14 mouse cellular contexts compared by ENCODE assay signal in the genomic region with DNA sequence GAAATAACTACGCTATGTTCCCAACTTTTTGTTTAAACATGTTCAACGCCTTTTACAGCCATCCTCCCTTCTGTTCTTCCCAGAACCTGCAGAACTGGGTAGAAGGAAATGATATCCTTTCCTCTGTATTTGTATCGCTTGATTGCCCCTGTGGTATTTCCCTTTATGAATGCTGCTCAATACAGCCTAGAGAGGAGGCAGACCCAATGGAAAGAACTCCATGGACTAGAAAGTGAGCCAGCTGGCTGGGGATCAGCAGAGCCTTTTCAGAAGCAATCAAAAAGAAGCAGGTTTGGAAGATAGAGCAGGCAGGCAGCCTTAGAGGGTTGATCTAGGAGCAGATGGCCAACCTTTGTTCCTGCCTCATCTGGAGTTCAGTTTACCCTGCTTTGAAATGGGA.
DNase-seq lines count a peak whose midpoint lies in the region; ATAC-seq and TF ChIP-seq lines count a peak whose summit lies in the region.
"Had no signal": no experiment of that assay in that cellular context is flagged by ENCODE, and none has a peak within 500 bp of the region (broad histone marks: within the 10 kb centered on the region; RNA-seq: fewer than 3 reads in every experiment).

No protein-coding gene starts in this region.

- no peak for TF ChIP-seq CTCF in forebrain, postnatal 0 days (IDR thresholded peaks at IDR 0.05; ENCODE audit: low read depth)

- no peak overlapping the region for H3K4me3 ChIP-seq in embryonic facial prominence, embryonic 11.5 days (ENCODE audit: low read depth, low read length)
- no peak overlapping the region for H3K4me3 ChIP-seq in embryonic facial prominence, embryonic 10.5 days
- H3K4me3 ChIP-seq in limb, embryonic 14.5 days (replicated peaks; ENCODE audit: low read length) = no peak overlapping the region
- no peak overlapping the region for H3K4me3 ChIP-seq in limb, embryonic 10.5 days
- H3K4me3 ChIP-seq in forebrain, postnatal 0 days (ENCODE audit: low read depth, low read length) = no peak overlapping the region
- H3K4me3 ChIP-seq: limb, embryonic 12.5 days had no signal

- TF ChIP-seq POLR2A in limb, embryonic 14.5 days (IDR thresholded peaks at IDR 0.05; ENCODE audit: borderline replicate concordance, extremely low read depth, insufficient read depth, insufficient read length) = no peak

- peak; percentile 10 for DNase-seq in embryonic facial prominence, embryonic 11.5 days (ENCODE audit: low spot score)
- no peak for DNase-seq in embryonic facial prominence, embryonic 10.5 days (ENCODE audit: low spot score)
- peak; percentile 21 for DNase-seq in limb, embryonic 14.5 days (ENCODE audit: low spot score)
- DNase-seq in limb, embryonic 10.5 days (ENCODE audit: low spot score) = no peak
- peak; percentile 4 for DNase-seq in brain, adult 2 months (ENCODE audit: low read depth, low spot score)
- peak; percentile 17 for DNase-seq in forebrain, postnatal 0 days
- DNase-seq in heart, postnatal 4 days = no peak
- DNase-seq: adrenal gland, postnatal 25 days; kidney, postnatal 14 days; lung, postnatal 4 days; thymus, postnatal 36 days had no signal

- no peaks in the 10 kb centered on the region for H3K27me3 ChIP-seq in embryonic facial prominence, embryonic 11.5 days (ENCODE audit: control insufficient read depth, insufficient read depth, low read length)
- H3K27me3 ChIP-seq in embryonic facial prominence, embryonic 10.5 days (replicated peaks; ENCODE audit: low read depth, poor library complexity, severe bottlenecking) = no peaks in the 10 kb centered on the region
- H3K27me3 ChIP-seq in limb, embryonic 14.5 days (ENCODE audit: control insufficient read depth, insufficient read depth, low read length) = no peaks in the 10 kb centered on the region
- no peaks in the 10 kb centered on the region for H3K27me3 ChIP-seq in limb, embryonic 10.5 days (ENCODE audit: low read depth, poor library complexity, severe bottlenecking)
- no peaks in the 10 kb centered on the region for H3K27me3 ChIP-seq in forebrain, postnatal 0 days (ENCODE audit: insufficient read depth, low read length)
- H3K27me3 ChIP-seq: limb, embryonic 12.5 days had no signal

- no peaks in the 10 kb centered on the region for H3K4me1 ChIP-seq in embryonic facial prominence, embryonic 11.5 days (ENCODE audit: control insufficient read depth, insufficient read depth, low read length)
- no peaks in the 10 kb centered on the region for H3K4me1 ChIP-seq in embryonic facial prominence, embryonic 10.5 days
- no peaks in the 10 kb centered on the region for H3K4me1 ChIP-seq in limb, embryonic 14.5 days (ENCODE audit: control insufficient read depth, insufficient read depth, low read length)
- H3K4me1 ChIP-seq in limb, embryonic 10.5 days = no peaks in the 10 kb centered on the region
- no peaks in the 10 kb centered on the region for H3K4me1 ChIP-seq in forebrain, postnatal 0 days (ENCODE audit: insufficient read depth)
- H3K4me1 ChIP-seq: limb, embryonic 12.5 days had no signal

- H3K27ac ChIP-seq in embryonic facial prominence, embryonic 11.5 days (replicated peaks; ENCODE audit: low read depth, low read length) = no peak overlapping the region
- H3K27ac ChIP-seq in embryonic facial prominence, embryonic 10.5 days (replicated peaks) = no peak overlapping the region
- H3K27ac ChIP-seq in limb, embryonic 14.5 days (replicated peaks; ENCODE audit: low read depth, low read length) = no peak overlapping the region
- H3K27ac ChIP-seq in limb, embryonic 10.5 days = no peak overlapping the region
- H3K27ac ChIP-seq in forebrain, postnatal 0 days (ENCODE audit: low read depth, low read length) = no peak overlapping the region
- H3K27ac ChIP-seq: limb, embryonic 12.5 days had no signal

- no peak; the same call in 1 of the 2 replicates for ATAC-seq in embryonic facial prominence, embryonic 11.5 days (replicated peaks; ENCODE audit: insufficient number of reproducible peaks, low FRiP score, low TSS enrichment, low read depth)
- no peak for ATAC-seq in limb, embryonic 14.5 days (ENCODE audit: low FRiP score, low read depth)
- peak; percentile 16; the same call in 1 of the 2 replicates for ATAC-seq in forebrain, postnatal 0 days
- no peak for ATAC-seq in megakaryocyte-erythroid progenitor cell, adult 5-6 weeks (replicated peaks; ENCODE audit: low FRiP score, low TSS enrichment, poor library complexity, severe bottlenecking)
- ATAC-seq: midbrain, embryonic 16.5 days had no signal

- no peaks in the 10 kb centered on the region for H3K36me3 ChIP-seq in embryonic facial prominence, embryonic 11.5 days (replicated peaks; ENCODE audit: control insufficient read depth, insufficient read depth, low read depth, low read length)
- H3K36me3 ChIP-seq in embryonic facial prominence, embryonic 10.5 days (replicated peaks) = no peaks in the 10 kb centered on the region
- H3K36me3 ChIP-seq in limb, embryonic 14.5 days (ENCODE audit: control insufficient read depth, insufficient read depth, low read length) = no peaks in the 10 kb centered on the region
- no peaks in the 10 kb centered on the region for H3K36me3 ChIP-seq in limb, embryonic 10.5 days
- no peaks in the 10 kb centered on the region for H3K36me3 ChIP-seq in forebrain, postnatal 0 days (ENCODE audit: insufficient read depth)
- H3K36me3 ChIP-seq: limb, embryonic 12.5 days had no signal

- 81% methylated on average over 3 of the region's 3 CpGs for whole genome bisulfite sequencing in embryonic facial prominence, embryonic 11.5 days
- 84% methylated on average over 3 of the region's 3 CpGs for WGBS in embryonic facial prominence, embryonic 10.5 days
- WGBS in limb, embryonic 14.5 days = 74% methylated on average over 3 of the region's 3 CpGs
- 94% methylated on average over 3 of the region's 3 CpGs for WGBS in limb, embryonic 10.5 days
- 40% methylated on average over 3 of the region's 3 CpGs for WGBS in forebrain, postnatal 0 days

- H3K9ac ChIP-seq in embryonic facial prominence, embryonic 11.5 days (replicated peaks; ENCODE audit: low read length) = no peak overlapping the region
- H3K9ac ChIP-seq in limb, embryonic 14.5 days (ENCODE audit: low read depth, low read length, severe bottlenecking) = no peak overlapping the region
- H3K9ac ChIP-seq in forebrain, postnatal 0 days = no peak overlapping the region
- H3K9ac ChIP-seq: limb, embryonic 12.5 days had no signal

- no peaks in the 10 kb centered on the region for H3K9me3 ChIP-seq in embryonic facial prominence, embryonic 11.5 days (replicated peaks; ENCODE audit: control insufficient read depth, low read length)
- H3K9me3 ChIP-seq in embryonic facial prominence, embryonic 10.5 days = no peaks in the 10 kb centered on the region
- no peaks in the 10 kb centered on the region for H3K9me3 ChIP-seq in limb, embryonic 14.5 days (ENCODE audit: control insufficient read depth, low read length)
- no peaks in the 10 kb centered on the region for H3K9me3 ChIP-seq in limb, embryonic 10.5 days (replicated peaks)
- H3K9me3 ChIP-seq in forebrain, postnatal 0 days (ENCODE audit: low read length) = no peaks in the 10 kb centered on the region
- H3K9me3 ChIP-seq: limb, embryonic 12.5 days had no signal

- no peak overlapping the region for H3K4me2 ChIP-seq in embryonic facial prominence, embryonic 11.5 days (ENCODE audit: low read depth, low read length)
- no peak overlapping the region for H3K4me2 ChIP-seq in limb, embryonic 14.5 days (replicated peaks; ENCODE audit: low read depth, low read length, severe bottlenecking)
- H3K4me2 ChIP-seq in forebrain, postnatal 0 days (ENCODE audit: low read depth) = no peak overlapping the region
- H3K4me2 ChIP-seq: limb, embryonic 12.5 days had no signal

Comparison
In these comparisons a context has a peak if more than half of its experiments do, and no peak if none do; other contexts are left out.
1. DNase-seq: peak in embryonic facial prominence, embryonic 11.5 days (single experiment), limb, embryonic 14.5 days (single experiment), brain, adult 2 months (single experiment) and forebrain, postnatal 0 days (single experiment); none in embryonic facial prominence, embryonic 10.5 days (single experiment), limb, embryonic 10.5 days (single experiment) and heart, postnatal 4 days (single experiment).